8 mouse cellular contexts compared by ENCODE assay signal in genomic region chr1:88134457-88135011, GRCm38 (mm10). TPM values are rescaled to one million over a fixed set of nuclear protein-coding genes. Genes with fewer than 3 reads are reported as not detected.
DNase-seq lines count a peak whose midpoint lies in the region; ATAC-seq and TF ChIP-seq lines count a peak whose summit lies in the region.
"Not testable (repeated sequence)": the region's sequence is repeated elsewhere in the genome, so short reads cannot be mapped to it uniquely, and the experiment has no call there.

Gene Ugt1a6a (plus strand): TSS chr1:88134809.

- not testable (repeated sequence) for H3K9me3 ChIP-seq in hindbrain, embryonic 13.5 days; lung, postnatal 0 days (ENCODE audit: low read length)

- not testable (repeated sequence) for H3K4me1 ChIP-seq in hindbrain, embryonic 13.5 days (replicated peaks); lung, postnatal 0 days (ENCODE audit: insufficient read depth, low read depth, low read length)

- 44% methylated on average over 5 of the region's 5 CpGs for WGBS in hindbrain, embryonic 13.5 days
- whole genome bisulfite sequencing in lung, postnatal 0 days: 15% methylated on average over 5 of the region's 5 CpGs

- TF ChIP-seq CTCF in C2C12 (IDR thresholded peaks at IDR 0.05; ENCODE audit: control insufficient read depth, insufficient read depth, insufficient read length); lung, postnatal 0 days (IDR thresholded peaks at IDR 0.05): not testable (repeated sequence)

- H3K4me2 ChIP-seq in hindbrain, embryonic 13.5 days; lung, postnatal 0 days (replicated peaks; ENCODE audit: low read depth, low read length): not testable (repeated sequence)

- not testable (repeated sequence) for H3ac ChIP-seq in C2C12 (ENCODE audit: control insufficient read depth, insufficient read length, low read depth)

- not testable (repeated sequence) for H3K79me3 ChIP-seq in C2C12 (ENCODE audit: low read depth)

- H3K79me2 ChIP-seq in C2C12 (ENCODE audit: control insufficient read depth, insufficient read depth): not testable (repeated sequence)

- DNase-seq in gastrocnemius, adult 18-20 months (ENCODE audit: low spot score): peak; percentile 39
- DNase-seq in kidney, postnatal 14 days: peak; percentile 48
- DNase-seq in lung, postnatal 0 days (ENCODE audit: low spot score): peak; percentile 80
- DNase-seq in monocyte, adult 2 months (ENCODE audit: low read depth in 1 of 2, low spot score in 2 of 2): peak; percentile 53 to 57
- DNase-seq in testis, postnatal 10 days (ENCODE audit: low spot score): peak; percentile 45

- peak; percentile 88 for ATAC-seq in common myeloid progenitor, adult 5-6 weeks (replicated peaks; ENCODE audit: low read depth, poor library complexity, severe bottlenecking)
- peak; percentile 72 for ATAC-seq in hindbrain, embryonic 13.5 days (ENCODE audit: low FRiP score)
- ATAC-seq in lung, postnatal 0 days: peak; percentile 85

- not testable (repeated sequence) for H3K9ac ChIP-seq in hindbrain, embryonic 13.5 days; lung, postnatal 0 days (replicated peaks; ENCODE audit: low read depth)

- not testable (repeated sequence) for H3K27me3 ChIP-seq in C2C12 (ENCODE audit: control insufficient read depth, insufficient read depth, insufficient read length); hindbrain, embryonic 13.5 days; lung, postnatal 0 days (replicated peaks; ENCODE audit: insufficient read depth, low read length)

- not testable (repeated sequence) for H3K4me3 ChIP-seq in C2C12 (ENCODE audit: insufficient read depth, poor library complexity, severe bottlenecking); hindbrain, embryonic 13.5 days; lung, postnatal 0 days (ENCODE audit: low read depth, low read length)

- 0 out of 2 replicates have a peak, but pooled peaks have one; percentile 22 for TF ChIP-seq EP300 in lung, postnatal 0 days (IDR thresholded peaks at IDR 0.05)

- not testable (repeated sequence) for H3K36me3 ChIP-seq in C2C12 (ENCODE audit: control insufficient read depth, insufficient read depth); hindbrain, embryonic 13.5 days; lung, postnatal 0 days (ENCODE audit: insufficient read depth, low read length)

- H3K27ac ChIP-seq in hindbrain, embryonic 13.5 days: peak within 1 kb of the TSS; percentile 67
- H3K27ac ChIP-seq in lung, postnatal 0 days (ENCODE audit: low read length): peak within 1 kb of the TSS; percentile 61

TF ChIP-seq in C2C12, 6 proteins besides CTCF, POLR2A, EP300 and RAD21:
- TF ChIP-seq CEBPB (IDR thresholded peaks at IDR 0.05; ENCODE audit: low read depth): peak; percentile 10
TF ChIP-seq in C2C12: peak in this region for 1; not testable (repeated sequence) for 5.

RNA-seq across cellular contexts. Expression of gene Ugt1a6a, which starts in this region (rescaled TPM):
- polyA plus RNA-seq in C2C12 (2012; fragmentation: generic; extraction: Trizol): 1.3 TPM
- total RNA-seq in common myeloid progenitor, adult 5-6 weeks (2017): 0.78 and 1.3 TPM in 2 replicates
- 1 to 10 TPM in 1 of 2 experiments, under 1 TPM in 1; 0.66 to 1.4 TPM for total RNA-seq in gastrocnemius, adult 18-20 months (2021)
- 2.3 and 3.4 TPM in 2 replicates for polyA plus RNA-seq in hindbrain, embryonic 13.5 days (2015; fragmentation: Nextera tagmentation; extraction: Ambion mirVana)
- 35.3 and 39.9 TPM in 2 replicates for polyA plus RNA-seq in lung, postnatal 0 days (2015; fragmentation: Nextera tagmentation; extraction: Ambion mirVana)
